Mouse (Mus musculus) erythroblast, embryonic 14.5 days (primary cell): Measurements from ENCODE around the gene Rdh8.

ENCODE experiments used
- GATA1 ChIP-seq: IDR thresholded peaks from 2 replicates; pipeline ENCODE4 v1.6.1; 2012; ENCODE audit warnings: low read length, inconsistent platforms, mixed read lengths
- TAL1 ChIP-seq: IDR thresholded peaks from 3 replicates; pipeline ENCODE4 v1.6.1; 2012; ENCODE audit warnings: low read length, inconsistent platforms, mixed read lengths

DNA sequence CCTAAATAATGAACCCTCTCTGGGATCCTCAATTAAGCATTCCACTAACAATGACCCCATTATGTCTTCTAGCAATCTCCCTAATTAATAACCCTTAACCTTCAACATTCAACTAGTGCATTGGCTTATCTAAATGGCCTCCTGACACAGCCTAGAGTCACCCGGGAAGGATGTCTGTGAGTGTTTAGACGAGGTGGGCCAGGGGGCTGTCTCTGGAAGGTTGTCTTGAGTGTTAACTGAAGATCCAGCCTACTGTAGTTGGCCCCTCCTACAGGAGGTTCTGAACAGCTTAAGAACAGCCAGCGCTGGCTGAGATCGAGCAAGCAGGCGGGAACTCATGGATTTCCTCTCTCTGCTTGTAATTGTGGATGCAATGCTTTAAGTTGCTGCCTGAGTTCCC lies 12.6 kb upstream of the Rdh8 start:
- TF ChIP-seq TAL1, result no peak
- TF ChIP-seq GATA1, result no peak
